Mouse (Mus musculus): ENCODE results near the gene Atp6ap1l.

DNA sequence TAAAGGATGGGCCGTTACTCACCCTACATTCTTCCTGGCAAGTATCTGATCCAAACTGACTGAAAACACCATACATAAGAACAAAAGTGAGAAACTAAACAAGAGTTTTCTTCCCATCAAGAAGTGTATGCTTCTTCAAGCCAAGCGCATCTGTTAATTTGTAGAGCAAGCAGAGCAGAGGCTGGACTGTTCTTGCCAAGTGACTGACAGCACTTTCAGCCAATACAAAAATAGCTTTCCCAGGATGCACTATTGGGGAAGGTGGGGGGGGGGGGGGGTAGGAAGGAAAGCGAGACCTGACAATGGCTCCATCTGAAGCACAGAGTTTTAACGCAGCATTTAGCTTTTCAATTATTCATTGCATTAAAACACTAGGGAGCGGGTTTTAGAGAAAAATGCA, at the start of gene Atp6ap1l:
- TF ChIP-seq POLR2A (IDR thresholded peaks at IDR 0.05; ENCODE audit: borderline replicate concordance, extremely low read depth, low read depth, low read length) (no peak), CTCF (IDR thresholded peaks at IDR 0.05; ENCODE audit: insufficient read depth, low read length) (no peak)
